Mouse (Mus musculus) spleen, adult 2 months (tissue): ENCODE data around the gene Dst.

Source experiments
- CTCF ChIP-seq: fragments of 200-500 bp; IDR thresholded peaks from 2 replicates; pipeline ENCODE4 v1.5.1; 2011; ENCODE audit warnings: mild to moderate bottlenecking, inconsistent platforms; ENCODE audit not compliant: insufficient read depth, insufficient read length, insufficient replicate concordance; ENCODE audit errors: extremely low read depth
- POLR2A ChIP-seq: fragments of 200-500 bp; IDR thresholded peaks from 2 replicates; pipeline ENCODE4 v1.6.1; 2011; ENCODE audit warnings: low read depth, low read length, inconsistent platforms

DNA sequence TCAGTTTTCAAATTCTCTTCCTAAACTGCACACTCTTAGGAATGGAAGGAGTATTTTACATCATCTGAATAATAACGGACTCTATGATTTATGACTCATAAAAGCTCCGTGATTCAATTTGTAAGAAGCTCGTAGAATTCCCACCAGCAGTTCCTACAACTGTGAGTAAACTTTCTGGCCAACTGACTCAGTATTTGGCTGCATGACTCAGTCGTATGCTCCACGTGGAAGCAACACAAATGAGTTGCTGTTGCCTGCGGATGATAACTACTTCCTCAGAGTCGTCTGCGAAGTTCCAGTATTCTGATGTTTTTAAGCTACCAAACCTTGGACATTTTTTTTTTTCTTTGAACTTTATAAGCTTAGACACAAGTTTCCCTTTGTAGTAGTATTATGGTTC lies 7.8 kb upstream of the Dst start:
- no peak for TF ChIP-seq CTCF
- TF ChIP-seq POLR2A: no peak
